Mouse (Mus musculus): ENCODE data around the gene Frrs1l. TPM values are rescaled to one million over a fixed set of nuclear protein-coding genes. Genes with fewer than 3 reads are reported as not detected.

The Frrs1l gene
- polyA plus RNA-seq, 1 experiment from 2014 or later = 0.51 TPM

Other genes starting within 250 kb of the Frrs1l start
- not detected in 2 replicates for gene Actl7b, start 248.9 kb downstream of the Frrs1l start, polyA plus RNA-seq (2014; fragmentation: Nextera tagmentation; extraction: Ambion mirVana)
- gene Actl7a, start 247.0 kb downstream of the Frrs1l start, polyA plus RNA-seq (2014; fragmentation: Nextera tagmentation; extraction: Ambion mirVana) = not detected in 2 replicates
- gene Elp1, start 188.1 kb downstream of the Frrs1l start, polyA plus RNA-seq (2014; fragmentation: Nextera tagmentation; extraction: Ambion mirVana) = 101 and 105 TPM in 2 replicates
- 28.6 and 30.5 TPM in 2 replicates for gene Fam206a, start 188.0 kb downstream of the Frrs1l start, polyA plus RNA-seq (2014; fragmentation: Nextera tagmentation; extraction: Ambion mirVana)
- gene Ctnnal1, start 125.2 kb downstream of the Frrs1l start, polyA plus RNA-seq (2014; fragmentation: Nextera tagmentation; extraction: Ambion mirVana) = 36.2 and 37.7 TPM in 2 replicates
- gene Tmem245, start 43.0 kb downstream of the Frrs1l start, polyA plus RNA-seq (2014; fragmentation: Nextera tagmentation; extraction: Ambion mirVana) = 8.8 and 9.4 TPM in 2 replicates
- gene Epb41l4b, start 153.0 kb upstream of the Frrs1l start, polyA plus RNA-seq (2014; fragmentation: Nextera tagmentation; extraction: Ambion mirVana) = 2.8 and 2.9 TPM in 2 replicates